Mouse (Mus musculus) bone marrow macrophage, adult 2 months (primary cell): ENCODE measurements around the gene Styxl1.

ENCODE experiments used
- CTCF ChIP-seq: IDR thresholded peaks from 2 replicates; pipeline ENCODE4 v1.5.1; 2012; ENCODE audit warnings: low read depth, mild to moderate bottlenecking, low read length, moderate library complexity
- POLR2A ChIP-seq: IDR thresholded peaks from 2 replicates; pipeline ENCODE4 v1.6.1; 2012; ENCODE audit warnings: mild to moderate bottlenecking, low read depth, low read length, borderline replicate concordance

DNA sequence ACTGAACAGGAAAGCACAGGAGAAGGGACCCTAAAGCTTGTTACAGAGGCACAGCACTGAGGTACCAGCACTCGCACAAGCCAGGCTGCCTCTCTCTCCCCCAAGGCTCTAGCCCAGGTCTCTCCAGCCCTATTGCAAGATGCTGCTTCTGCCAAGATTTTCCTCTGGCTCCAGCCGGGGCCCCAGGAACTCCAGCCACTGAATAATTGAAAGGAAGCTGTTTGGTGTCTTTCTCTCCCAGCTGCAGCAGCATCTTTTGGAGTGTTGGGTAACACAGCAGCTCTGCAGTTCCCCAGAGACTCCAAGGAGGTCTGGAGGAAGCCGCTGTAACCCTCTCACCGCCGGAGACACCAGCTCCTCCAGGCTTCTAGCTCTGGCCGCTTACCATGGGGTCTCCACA is 48.0 kb upstream of the Styxl1 start:
- TF ChIP-seq CTCF (no peak), POLR2A (no peak)
